Mouse (Mus musculus) thymus, postnatal 36 days (tissue): ENCODE data around the gene Mrps30.
"Not testable (repeated sequence)": the region's sequence is repeated elsewhere in the genome, so short reads cannot be mapped to it uniquely, and the experiment has no call there.

Experiments used
- DNase-seq, 2 experiments: peaks; one replicate each; pipeline ENCODE4 v3.0.0; 2022; ENCODE audit warnings: mixed read lengths in 2 of 2

The Mrps30 gene

DNA sequence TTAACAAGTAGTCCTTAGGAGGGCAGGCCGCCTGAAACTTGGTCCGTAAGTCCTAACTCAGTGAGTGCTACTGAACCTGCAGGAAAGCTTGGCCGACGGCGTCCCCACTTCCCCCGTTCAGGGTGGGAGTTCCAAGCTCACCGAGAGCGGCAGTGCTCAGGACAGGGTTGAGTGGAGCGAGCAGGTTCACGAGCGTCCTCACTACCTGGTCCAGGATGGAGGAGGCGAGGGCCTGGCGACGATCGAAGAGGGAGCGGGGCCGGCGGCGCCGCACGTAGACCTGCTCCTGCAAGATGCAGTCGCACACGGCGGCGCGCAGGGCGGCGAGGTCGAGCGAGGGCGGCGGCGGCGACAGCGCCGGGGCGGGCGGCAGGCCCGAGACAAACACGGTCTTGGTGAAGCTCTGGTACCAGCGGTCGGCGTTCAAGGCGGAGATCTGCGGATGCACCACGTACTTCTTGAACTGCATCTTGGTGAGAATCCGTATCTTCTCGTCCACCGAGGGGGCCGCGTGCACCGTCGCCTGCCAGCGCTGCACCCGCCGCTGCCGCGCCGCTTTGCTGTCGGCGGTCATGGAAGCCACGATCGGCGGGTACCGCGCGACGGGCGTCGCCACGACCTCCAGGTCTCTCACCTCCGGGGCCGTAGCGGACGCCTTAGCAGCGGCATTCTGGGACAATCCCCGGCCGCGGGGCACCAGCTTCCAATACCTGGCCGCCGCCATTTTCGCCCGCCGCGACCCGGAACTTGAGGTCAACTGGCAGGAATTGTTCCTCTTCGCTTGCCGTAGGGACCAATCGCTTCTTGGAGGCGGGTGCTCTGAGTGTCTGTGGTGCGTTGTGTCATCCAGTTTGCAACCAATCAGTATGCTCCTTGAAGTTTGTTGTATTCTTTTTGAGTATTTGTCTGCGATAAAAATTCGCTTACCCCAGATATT is at the start of gene Mrps30, which contains the start of gene B430218F22Rik:
TSS of gene Mrps30 (minus strand) at position 742 of the 937 bp plus-strand sequence.
TSS of gene B430218F22Rik (plus strand) at position 120 of the 937 bp plus-strand sequence.
- DNase-seq: peak; percentile 90 to 91

DNA sequence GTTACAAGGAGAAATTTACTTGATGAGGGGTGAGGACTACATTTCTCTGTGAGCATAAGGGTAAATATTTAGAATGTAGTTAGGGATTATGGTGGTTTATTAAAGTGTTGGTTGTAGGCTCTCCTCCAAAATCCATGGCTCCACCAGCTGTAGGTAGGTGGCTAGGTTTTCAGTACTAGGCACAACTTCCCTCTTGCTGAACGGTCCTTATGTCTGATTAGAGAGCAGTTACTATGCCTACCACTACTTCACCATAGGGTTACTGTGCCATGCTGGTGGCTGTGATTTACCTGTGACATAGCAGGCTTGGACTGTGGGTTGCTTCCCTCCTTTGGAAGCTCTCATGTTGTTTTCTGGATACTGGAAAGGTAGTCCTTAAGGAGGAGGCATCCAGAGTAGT is 33.8 kb upstream of the Mrps30 start:
- no peak for DNase-seq

DNA sequence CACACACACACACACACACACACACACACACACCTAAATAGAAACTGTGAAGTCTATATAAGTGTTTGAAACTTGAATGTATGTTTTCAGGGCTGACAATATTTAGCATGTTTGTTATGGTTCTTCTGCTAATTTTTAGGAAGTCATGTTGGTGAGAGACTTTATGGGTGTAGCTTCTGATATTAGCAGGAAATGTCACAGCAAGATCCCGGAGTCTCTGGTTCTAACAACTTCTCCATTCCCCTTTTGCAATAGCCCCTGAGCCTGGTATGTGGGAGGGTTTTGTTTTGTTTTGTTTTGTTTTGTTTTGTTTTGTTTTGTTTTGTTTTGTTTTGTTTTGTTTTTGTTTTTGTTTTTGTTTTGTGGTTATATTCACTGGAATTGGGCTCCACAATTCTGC is 33.4 kb upstream of the Mrps30 start:
- no peak for DNase-seq

DNA sequence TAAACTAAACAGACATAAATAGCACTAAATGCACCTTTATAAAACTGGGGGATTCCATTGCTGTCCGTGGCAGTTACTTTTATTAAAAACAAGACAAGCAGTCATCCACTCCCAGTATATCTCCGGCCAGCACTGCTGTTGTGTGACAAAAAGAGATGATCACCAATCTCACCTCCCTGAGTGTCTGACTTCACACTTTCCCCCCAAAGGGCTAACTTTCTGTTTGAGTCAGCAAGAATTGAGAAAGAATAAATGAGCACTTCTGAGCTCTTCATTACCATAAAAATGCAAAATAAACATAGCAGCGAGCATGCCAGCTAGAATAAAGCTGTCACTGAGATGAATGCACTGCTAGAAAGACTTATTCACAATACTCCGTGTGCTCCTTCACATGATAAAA is 31.1 kb upstream of the Mrps30 start:
- no peak for DNase-seq

DNA sequence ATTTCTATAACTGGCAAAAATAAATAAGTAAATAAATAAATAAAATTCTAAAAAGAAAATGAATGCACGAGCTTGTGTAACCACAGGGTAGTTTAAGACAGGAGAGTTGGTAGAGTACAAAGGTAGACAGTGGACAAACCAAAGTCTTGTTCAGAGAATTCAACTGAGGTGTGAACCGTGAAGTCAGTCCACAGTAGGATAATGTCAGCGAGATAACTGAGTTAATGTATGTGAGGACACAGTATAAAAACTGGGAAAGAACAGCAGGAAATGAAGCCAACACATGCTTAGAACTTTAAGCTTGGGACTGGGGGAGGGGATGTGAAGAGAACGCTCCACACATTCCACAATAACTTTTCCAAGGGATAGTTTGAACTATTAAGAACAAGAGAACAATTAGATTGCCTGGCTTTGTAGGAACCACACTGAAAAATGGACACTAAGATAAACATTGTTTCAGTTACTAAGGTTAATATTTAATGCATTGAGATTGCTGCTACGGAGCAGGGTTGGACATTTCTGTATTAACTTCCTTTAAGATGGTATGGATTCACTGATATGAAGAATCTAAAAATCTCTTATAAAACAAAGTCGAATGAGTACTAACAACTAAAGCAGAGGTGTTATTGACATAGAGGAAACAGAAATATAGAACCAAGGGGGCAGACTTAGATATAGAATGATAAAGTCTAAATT is 24.4 kb upstream of the Mrps30 start:
- DNase-seq: no peak

DNA sequence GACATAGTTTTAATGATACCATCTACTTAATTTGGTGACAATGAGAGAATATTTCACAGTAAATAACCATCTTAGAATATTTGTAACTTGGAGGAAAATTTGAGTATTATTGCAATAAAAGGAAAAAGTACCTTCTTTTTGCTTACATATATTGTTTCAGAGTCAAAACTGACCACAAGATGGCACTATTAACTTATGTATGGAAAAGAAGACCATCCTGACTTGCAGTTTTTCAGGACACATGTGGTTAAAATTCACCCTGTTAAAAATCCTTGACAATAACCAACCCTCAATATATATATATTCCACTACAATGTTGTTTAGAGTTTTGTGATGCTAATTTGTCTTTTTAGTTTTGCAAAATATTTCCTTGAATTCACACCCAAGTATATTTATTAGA is 16.5 kb upstream of the Mrps30 start:
- DNase-seq: no peak

DNA sequence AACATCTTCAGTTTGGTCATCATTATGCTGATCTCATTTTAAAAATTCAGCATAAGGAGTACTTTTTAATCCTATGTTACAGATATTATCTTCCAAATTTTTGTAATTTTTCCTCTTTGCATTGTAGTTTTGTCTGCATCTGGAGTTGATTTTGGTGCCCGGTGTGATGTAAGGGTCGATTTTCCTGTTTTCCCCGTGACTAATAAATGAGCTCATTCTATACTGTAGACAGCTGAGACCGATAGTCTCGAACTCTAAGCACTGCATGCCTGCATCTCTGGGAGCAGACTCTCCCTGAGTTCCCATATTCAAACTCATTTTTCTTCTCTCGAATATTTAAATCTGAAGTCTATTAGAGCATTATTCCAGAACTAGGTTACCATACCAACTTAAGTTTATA is 13.3 kb upstream of the Mrps30 start:
- DNase-seq: no peak

DNA sequence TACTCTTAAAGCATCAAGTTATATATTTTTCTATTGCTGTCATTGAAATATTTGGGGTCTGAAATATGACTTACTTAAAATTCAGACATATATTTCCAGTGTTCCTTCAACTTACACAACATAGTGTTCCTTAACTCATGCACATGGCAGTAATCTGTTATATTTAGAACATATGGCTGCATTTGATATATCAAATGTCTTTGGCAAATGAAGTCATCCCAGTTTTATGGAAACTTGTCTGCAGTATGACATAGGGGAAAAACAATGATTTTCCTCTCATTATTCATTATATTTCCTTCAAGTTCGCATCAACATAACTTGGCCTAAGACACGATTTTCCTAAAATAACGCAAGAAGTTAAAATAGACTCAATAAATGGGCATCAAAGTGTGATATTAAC is 8.8 kb upstream of the Mrps30 start:
- DNase-seq: no peak

DNA sequence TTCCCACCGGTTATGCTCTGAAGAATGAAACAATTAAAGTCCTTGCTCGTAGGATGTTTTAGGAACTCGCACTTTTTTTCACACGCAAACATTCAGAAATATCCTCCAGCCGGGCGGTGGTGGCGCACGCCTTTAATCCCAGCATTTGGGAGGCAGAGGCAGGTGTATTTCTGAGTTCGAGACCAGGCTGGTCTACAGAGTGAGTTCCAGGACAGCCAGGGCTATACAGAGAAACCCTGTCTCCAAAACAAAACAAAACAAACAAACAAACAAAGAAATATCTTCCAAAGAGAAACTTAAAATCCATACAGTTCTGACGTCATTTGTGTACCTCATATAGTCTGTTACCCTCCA is 373 bp upstream of the Mrps30 start:
- DNase-seq: not testable (repeated sequence)

DNA sequence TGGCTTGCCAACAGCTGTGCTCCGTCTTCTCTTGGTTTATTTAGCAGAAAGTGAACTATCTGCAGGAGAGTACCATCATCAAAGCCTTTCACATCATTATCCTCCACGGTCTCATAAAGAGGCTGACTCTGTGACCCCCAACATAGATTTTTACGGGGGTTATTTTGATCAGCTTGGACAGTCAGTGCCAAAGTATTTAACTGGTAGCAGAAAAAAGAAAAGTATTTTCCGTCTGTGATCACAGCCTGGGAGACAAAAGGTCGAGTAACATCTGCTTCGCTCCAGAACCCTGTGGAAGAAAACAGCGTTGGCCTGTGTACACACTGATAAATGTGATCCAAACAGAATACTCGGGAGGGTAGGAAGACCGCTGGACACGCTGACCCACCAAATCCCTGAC is 6.7 kb downstream of the Mrps30 start:
- no peak for DNase-seq

DNA sequence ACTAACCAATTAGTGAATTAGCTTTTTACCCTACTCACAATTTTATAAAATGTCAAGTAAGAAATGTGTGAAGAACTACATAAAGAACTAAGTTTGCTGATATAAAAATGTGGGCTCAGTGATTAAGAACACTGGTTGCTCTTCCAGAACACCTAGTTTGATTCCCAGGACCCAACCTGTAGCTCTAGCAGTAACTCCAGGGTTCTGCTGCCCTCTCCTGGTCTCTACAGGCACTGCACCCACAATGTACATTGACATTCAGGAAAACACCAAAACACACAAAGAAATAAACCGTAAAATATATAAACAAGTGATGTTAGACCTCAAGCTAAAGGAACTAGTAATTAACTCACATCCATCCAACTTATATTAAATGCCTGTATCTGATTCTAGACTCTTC is 7.9 kb downstream of the Mrps30 start:
- DNase-seq: peak; percentile 33 to 48

DNA sequence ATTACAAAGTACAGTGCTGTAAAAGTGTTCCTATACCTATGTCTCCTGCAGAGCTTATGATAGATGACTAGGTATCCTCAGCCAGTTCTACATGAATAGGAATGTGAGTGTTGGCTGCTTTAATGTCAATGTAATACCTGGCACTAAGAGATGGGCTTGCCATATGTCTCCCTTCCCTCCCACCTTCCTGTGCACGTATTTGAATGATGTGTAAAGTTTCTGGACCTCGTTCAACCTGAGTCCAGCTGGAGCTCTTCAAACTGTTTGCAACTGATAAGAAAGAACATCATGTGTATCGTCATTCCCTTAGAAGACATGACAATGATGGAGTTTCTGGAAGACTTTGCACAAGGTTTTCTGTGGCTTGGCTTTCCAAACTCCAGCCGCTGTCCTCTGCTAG is 14.2 kb downstream of the Mrps30 start:
- DNase-seq: no peak

DNA sequence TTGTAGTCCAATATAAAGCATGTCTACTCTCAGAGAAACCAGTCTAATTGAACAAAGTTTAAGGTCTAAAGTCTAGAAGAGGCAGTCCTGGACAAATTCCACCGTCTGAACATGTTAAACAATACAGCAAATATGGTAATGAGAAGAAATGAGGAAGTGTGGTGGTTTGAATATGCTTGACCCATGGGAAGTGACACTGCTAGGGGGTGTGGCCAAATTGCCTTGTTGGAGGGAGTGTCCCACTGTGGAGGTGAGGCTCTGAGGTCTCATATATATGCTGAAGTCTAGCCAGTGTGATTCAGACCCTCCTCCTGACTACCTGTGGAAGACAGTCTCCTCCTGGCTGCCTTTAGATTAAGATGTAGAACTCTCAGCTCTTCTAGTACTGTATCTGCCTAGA is 21.3 kb downstream of the Mrps30 start:
- DNase-seq: no peak

DNA sequence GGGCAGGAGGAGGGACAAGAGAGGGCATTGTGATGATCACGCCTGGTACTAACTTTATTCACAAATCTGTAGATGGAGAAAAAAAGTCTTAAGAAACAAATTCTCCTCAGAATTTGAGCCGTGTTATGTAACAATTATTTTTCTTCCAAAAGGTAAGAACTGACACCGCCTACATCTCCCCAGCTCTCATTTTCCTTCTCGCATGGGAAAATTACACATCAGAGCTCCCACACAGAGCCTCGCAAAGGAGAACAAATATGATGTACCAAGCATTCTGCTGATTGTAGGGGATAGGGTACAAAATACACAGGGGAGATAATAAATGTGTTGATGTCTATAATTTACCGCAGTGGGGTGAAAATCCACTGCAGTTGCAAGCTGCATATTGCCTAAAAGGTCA is 23.7 kb downstream of the Mrps30 start:
- no peak for DNase-seq

DNA sequence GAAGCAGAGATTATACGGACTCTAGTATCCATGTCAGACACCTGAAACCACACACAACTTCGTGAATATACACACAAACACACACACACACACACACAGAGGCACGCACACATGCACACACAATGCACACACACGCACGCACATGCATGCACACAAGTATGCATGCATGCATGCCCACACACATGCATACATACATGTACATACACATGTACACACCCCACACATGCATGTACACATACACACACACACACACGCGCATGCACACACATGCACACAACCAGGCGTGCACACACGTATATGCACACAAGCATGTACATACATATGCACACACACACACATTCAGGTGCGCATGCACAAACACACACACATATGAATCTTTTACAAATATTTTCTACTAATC is 36.2 kb downstream of the Mrps30 start:
- no peak for DNase-seq

DNA sequence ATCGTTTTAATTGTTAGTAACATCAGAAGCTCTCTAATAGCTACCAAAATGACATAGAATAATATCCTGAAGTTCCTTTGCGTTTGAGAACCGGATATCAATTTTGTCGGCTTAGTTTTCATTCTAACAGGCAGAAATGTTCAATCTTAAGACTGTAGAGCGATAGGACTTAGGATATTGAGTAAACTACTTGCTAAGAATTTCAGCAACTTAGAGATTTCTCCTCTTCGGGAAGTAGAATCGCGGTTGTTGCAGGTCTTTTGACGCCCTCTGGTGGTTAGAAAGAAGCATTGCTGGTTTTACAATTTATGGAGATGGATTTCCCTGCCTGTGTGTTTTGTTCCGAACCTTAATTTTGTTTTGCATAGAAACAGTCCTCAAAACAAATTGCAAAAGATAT is 36.8 kb downstream of the Mrps30 start:
- DNase-seq: no peak
